ENCODE assay signal across 8 mouse cellular contexts in genomic region chr13:95973368-95973958, GRCm38 (mm10).
DNase-seq lines count a peak whose midpoint lies in the region; ATAC-seq and TF ChIP-seq lines count a peak whose summit lies in the region.
"Had no signal": no experiment of that assay in that cellular context is flagged by ENCODE, and none has a peak within 500 bp of the region (broad histone marks: within the 10 kb centered on the region; RNA-seq: fewer than 3 reads in every experiment).

No protein-coding gene starts in this region.

- H3K27ac ChIP-seq in limb, embryonic 12.5 days = no peak overlapping the region
- H3K27ac ChIP-seq in midbrain, embryonic 14.5 days (replicated peaks; ENCODE audit: low read depth, low read length) = no peak overlapping the region
- H3K27ac ChIP-seq in spleen, adult 2 months (ENCODE audit: insufficient read depth, low read length) = no peak overlapping the region
- H3K27ac ChIP-seq: limb, embryonic 15.5 days had no signal

- no peaks in the 10 kb centered on the region for H3K4me1 ChIP-seq in limb, embryonic 12.5 days (replicated peaks)
- no peaks in the 10 kb centered on the region for H3K4me1 ChIP-seq in midbrain, embryonic 14.5 days (ENCODE audit: control insufficient read depth, insufficient read depth, low read length)
- H3K4me1 ChIP-seq in spleen, adult 2 months (ENCODE audit: control insufficient read depth, insufficient read depth, insufficient read length) = no peaks in the 10 kb centered on the region
- H3K4me1 ChIP-seq: limb, embryonic 15.5 days had no signal

- H3K27me3 ChIP-seq in limb, embryonic 12.5 days = peaks cover 5% of the 10 kb centered on the region; the same call in 1 of the 2 replicates
- no peaks in the 10 kb centered on the region for H3K27me3 ChIP-seq in midbrain, embryonic 14.5 days (ENCODE audit: control insufficient read depth, insufficient read depth, low read length)
- H3K27me3 ChIP-seq in spleen, adult 2 months (ENCODE audit: control insufficient read depth, insufficient read depth, low read length) = no peaks in the 10 kb centered on the region
- H3K27me3 ChIP-seq: limb, embryonic 15.5 days had no signal

- H3K9me3 ChIP-seq in limb, embryonic 12.5 days = no peaks in the 10 kb centered on the region
- H3K9me3 ChIP-seq in midbrain, embryonic 14.5 days (ENCODE audit: control insufficient read depth, low read length) = no peaks in the 10 kb centered on the region
- H3K9me3 ChIP-seq: limb, embryonic 15.5 days had no signal

- no peak overlapping the region for H3K4me3 ChIP-seq in limb, embryonic 12.5 days (replicated peaks)
- no peak overlapping the region for H3K4me3 ChIP-seq in midbrain, embryonic 14.5 days (replicated peaks; ENCODE audit: low read depth, low read length)
- no peak overlapping the region for H3K4me3 ChIP-seq in spleen, adult 2 months (ENCODE audit: extremely low read depth, insufficient read depth, insufficient read length)
- H3K4me3 ChIP-seq: limb, embryonic 15.5 days had no signal

- TF ChIP-seq CTCF in spleen, adult 2 months (IDR thresholded peaks at IDR 0.05; ENCODE audit: extremely low read depth, insufficient read depth, insufficient read length, insufficient replicate concordance) = peak; percentile 75; the same call in 1 of the 2 replicates

- no peak for TF ChIP-seq POLR2A in spleen, adult 2 months (IDR thresholded peaks at IDR 0.05; ENCODE audit: low read depth, low read length)

- H3K36me3 ChIP-seq in limb, embryonic 12.5 days = no peaks in the 10 kb centered on the region
- no peaks in the 10 kb centered on the region for H3K36me3 ChIP-seq in midbrain, embryonic 14.5 days (ENCODE audit: control insufficient read depth, insufficient read depth, low read length)
- H3K36me3 ChIP-seq in spleen, adult 2 months (ENCODE audit: control insufficient read depth, insufficient read depth, low read length) = no peaks in the 10 kb centered on the region
- H3K36me3 ChIP-seq: limb, embryonic 15.5 days had no signal

- peak; percentile 75 for DNase-seq in adipocyte (ENCODE audit: low spot score)
- DNase-seq in gastrocnemius, postnatal 10 days = peak; percentile 77
- DNase-seq in induced T-regulatory cell, adult 2 months (ENCODE audit: low read depth) = peak; percentile 90
- peak; percentile 87 for DNase-seq in midbrain, embryonic 14.5 days
- peak in 1 of 2 experiments; percentile 45 for DNase-seq in spleen, adult 2 months (ENCODE audit: low read depth in 1 of 2, low spot score in 2 of 2)

- 55% methylated on average over 11 of the region's 11 CpGs for WGBS in limb, embryonic 12.5 days
- 51% methylated on average over 11 of the region's 11 CpGs for WGBS in midbrain, embryonic 14.5 days
- WGBS in spleen, adult 2 months = 57% methylated on average over 11 of the region's 11 CpGs

- H3K4me2 ChIP-seq in limb, embryonic 12.5 days = no peak overlapping the region
- H3K4me2 ChIP-seq in midbrain, embryonic 14.5 days (ENCODE audit: low read length) = no peak overlapping the region
- H3K4me2 ChIP-seq: limb, embryonic 15.5 days had no signal

- ATAC-seq in common myeloid progenitor, adult 5-6 weeks (replicated peaks; ENCODE audit: low read depth, poor library complexity, severe bottlenecking) = peak; percentile 96
- ATAC-seq in limb, embryonic 12.5 days (ENCODE audit: insufficient number of reproducible peaks, insufficient read depth, low FRiP score, low TSS enrichment, low read depth) = peak; percentile 55
- peak; percentile 71 for ATAC-seq in midbrain, embryonic 14.5 days (ENCODE audit: low FRiP score, low TSS enrichment)

- no peak overlapping the region for H3K9ac ChIP-seq in limb, embryonic 12.5 days (replicated peaks)
- H3K9ac ChIP-seq in midbrain, embryonic 14.5 days (replicated peaks; ENCODE audit: low read length) = no peak overlapping the region
- H3K9ac ChIP-seq: limb, embryonic 15.5 days had no signal
